ENCODE assay signal across 24 mouse cellular contexts in the genomic region with DNA sequence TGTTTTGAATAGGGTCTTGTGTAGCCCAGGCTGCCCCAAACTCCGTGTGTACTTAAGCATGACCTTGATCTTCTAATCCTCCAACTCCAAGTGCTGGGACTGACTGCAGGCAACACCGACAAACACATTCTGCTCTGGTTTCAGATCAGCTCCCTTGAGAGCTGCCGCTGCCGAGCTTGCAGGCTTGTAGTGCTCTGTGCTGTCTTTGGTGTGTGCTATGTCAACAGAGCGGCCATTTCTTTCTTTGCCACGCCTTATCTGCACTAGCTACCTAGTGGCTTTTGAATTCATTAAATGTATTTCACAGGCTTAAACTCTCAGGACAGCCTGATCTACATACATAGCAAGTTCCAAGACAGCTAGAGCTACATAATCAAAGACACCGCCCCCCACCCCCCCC. TPM values are rescaled to one million over a fixed set of nuclear protein-coding genes. Genes with fewer than 3 reads are reported as not detected.
A peak's percentile ranks its signal among the peaks of the same experiment; 100 is the strongest.
DNase-seq lines count a peak whose midpoint lies in the region; ATAC-seq and TF ChIP-seq lines count a peak whose summit lies in the region.
"Had no signal": no experiment of that assay in that cellular context is flagged by ENCODE, and none has a peak within 500 bp of the region (broad histone marks: within the 10 kb centered on the region; RNA-seq: fewer than 3 reads in every experiment).

No protein-coding gene starts in this region.

- TF ChIP-seq EP300 in lung, postnatal 0 days (IDR thresholded peaks at IDR 0.05), result no peak
- TF ChIP-seq EP300 in stomach, postnatal 0 days (optimal IDR thresholded peaks at IDR 0.05), result no peak

- no peak overlapping the region for H3K4me3 ChIP-seq in lung, postnatal 0 days (ENCODE audit: low read depth, low read length)
- H3K4me3 ChIP-seq in stomach, postnatal 0 days (ENCODE audit: low read depth, low read length), result no peak overlapping the region

- H3K27ac ChIP-seq in lung, postnatal 0 days (ENCODE audit: low read length), result no peak overlapping the region
- no peak overlapping the region for H3K27ac ChIP-seq in stomach, postnatal 0 days (replicated peaks)

- TF ChIP-seq CTCF in lung, postnatal 0 days (IDR thresholded peaks at IDR 0.05), result no peak
- TF ChIP-seq CTCF in stomach, postnatal 0 days (IDR thresholded peaks at IDR 0.05; ENCODE audit: low read depth), result no peak

- WGBS in lung, postnatal 0 days, result 68% methylated on average over 7 of the region's 7 CpGs
- WGBS in stomach, postnatal 0 days, result 71% methylated on average over 7 of the region's 7 CpGs

- no peaks in the 10 kb centered on the region for H3K27me3 ChIP-seq in lung, postnatal 0 days (replicated peaks; ENCODE audit: insufficient read depth, low read length)
- no peaks in the 10 kb centered on the region for H3K27me3 ChIP-seq in stomach, postnatal 0 days (ENCODE audit: control insufficient read depth, insufficient read depth, low read length)
- H3K27me3 ChIP-seq: CH12.LX, Patski had no signal

- no peaks in the 10 kb centered on the region for H3K36me3 ChIP-seq in lung, postnatal 0 days (ENCODE audit: insufficient read depth, low read length)
- no peaks in the 10 kb centered on the region for H3K36me3 ChIP-seq in stomach, postnatal 0 days (ENCODE audit: control insufficient read depth, insufficient read depth, low read length)

- peak; percentile 21 for DNase-seq in lung, postnatal 0 days (ENCODE audit: low spot score)
- no peak for DNase-seq in lung, postnatal 14 days
- DNase-seq in R1 (ENCODE audit: low read depth, low spot score), result peak; percentile 29
- peak; percentile 14 for DNase-seq in ZHBTc4 (ENCODE audit: low read depth, low spot score)
- DNase-seq in stomach, postnatal 0 days (ENCODE audit: low spot score), result peak; percentile 55
- no peak for DNase-seq in right cerebral cortex, postnatal 25 days
- DNase-seq in adrenal gland, postnatal 25 days, result no peak
- DNase-seq in urinary bladder, postnatal 14 days (ENCODE audit: low spot score), result no peak
- DNase-seq: adrenal gland, adult 2 months; adrenal gland, adult 8-10 months; adrenal gland, postnatal 10 days; adrenal gland, postnatal 14 days; adrenal gland, postnatal 36 days; B cell, adult 2 months; cerebellum, adult 11 months; cerebellum, adult 11-12 months; cerebellum, adult 18-20 months; cerebellum, adult 2 months; cerebellum, adult 8-10 months had no signal

- ATAC-seq in lung, postnatal 0 days, result no peak
- ATAC-seq in stomach, postnatal 0 days (ENCODE audit: low FRiP score, low TSS enrichment), result peak; percentile 80
- ATAC-seq: activated CD4-positive, CD25-positive, alpha-beta regulatory T cell, adult 4 months; CD4-positive, CD25-positive, alpha-beta regulatory T cell, adult 4 months; Patski had no signal

- H3K4me1 ChIP-seq in lung, postnatal 0 days (ENCODE audit: insufficient read depth, low read depth, low read length), result no peaks in the 10 kb centered on the region
- no peaks in the 10 kb centered on the region for H3K4me1 ChIP-seq in stomach, postnatal 0 days (replicated peaks; ENCODE audit: control insufficient read depth, insufficient read depth)

- no peaks in the 10 kb centered on the region for H3K9me3 ChIP-seq in lung, postnatal 0 days (ENCODE audit: low read length)
- H3K9me3 ChIP-seq in stomach, postnatal 0 days (ENCODE audit: control insufficient read depth, low read length), result no peaks in the 10 kb centered on the region
- H3K9me3 ChIP-seq: G1E had no signal

- H3K4me2 ChIP-seq in lung, postnatal 0 days (replicated peaks; ENCODE audit: low read depth, low read length), result no peak overlapping the region
- H3K4me2 ChIP-seq in stomach, postnatal 0 days (replicated peaks; ENCODE audit: low read depth), result no peak overlapping the region

- no peak overlapping the region for H3K9ac ChIP-seq in lung, postnatal 0 days (replicated peaks; ENCODE audit: low read depth)
- H3K9ac ChIP-seq in stomach, postnatal 0 days (ENCODE audit: low read length), result no peak overlapping the region

RNA-seq across cellular contexts. Expression of a gene that starts 30.9 kb away (rescaled TPM):
- 7.6 and 8.2 TPM in 2 replicates for polyA plus RNA-seq in lung, postnatal 0 days (2015; fragmentation: Nextera tagmentation; extraction: Ambion mirVana)
- polyA plus RNA-seq in stomach, postnatal 0 days (2015; fragmentation: Nextera tagmentation; extraction: Ambion mirVana), result 7.2 and 8.0 TPM in 2 replicates
- 10.8 and 11.3 TPM in 2 replicates for total RNA-seq in adrenal gland, postnatal 25 days (2021)

RNA-seq across cellular contexts. Expression of a gene that starts 34.3 kb away (rescaled TPM):
- 8.1 and 9.2 TPM in 2 replicates for polyA plus RNA-seq in lung, postnatal 0 days (2015; fragmentation: Nextera tagmentation; extraction: Ambion mirVana)
- polyA plus RNA-seq in stomach, postnatal 0 days (2015; fragmentation: Nextera tagmentation; extraction: Ambion mirVana), result 30.0 and 30.2 TPM in 2 replicates
- total RNA-seq in adrenal gland, postnatal 25 days (2021), result 19.3 and 21.3 TPM in 2 replicates

RNA-seq across cellular contexts. Expression of a gene that starts 50.4 kb away (rescaled TPM):
- polyA plus RNA-seq in lung, postnatal 0 days (2015; fragmentation: Nextera tagmentation; extraction: Ambion mirVana), result 281 and 292 TPM in 2 replicates
- polyA plus RNA-seq in stomach, postnatal 0 days (2015; fragmentation: Nextera tagmentation; extraction: Ambion mirVana), result 357 and 358 TPM in 2 replicates
- 216 and 229 TPM in 2 replicates for total RNA-seq in adrenal gland, postnatal 25 days (2021)

Comparison
In these comparisons a context has a peak if more than half of its experiments do, and no peak if none do; other contexts are left out.
1. DNase-seq: peak in lung, postnatal 0 days (single experiment), R1 (single experiment), ZHBTc4 (single experiment) and stomach, postnatal 0 days (single experiment); none in lung, postnatal 14 days (single experiment), right cerebral cortex, postnatal 25 days (single experiment), adrenal gland, postnatal 25 days (single experiment) and urinary bladder, postnatal 14 days (single experiment).